Mouse (Mus musculus): ENCODE data around the gene Atrnl1.

Gene Atrnl1

DNA sequence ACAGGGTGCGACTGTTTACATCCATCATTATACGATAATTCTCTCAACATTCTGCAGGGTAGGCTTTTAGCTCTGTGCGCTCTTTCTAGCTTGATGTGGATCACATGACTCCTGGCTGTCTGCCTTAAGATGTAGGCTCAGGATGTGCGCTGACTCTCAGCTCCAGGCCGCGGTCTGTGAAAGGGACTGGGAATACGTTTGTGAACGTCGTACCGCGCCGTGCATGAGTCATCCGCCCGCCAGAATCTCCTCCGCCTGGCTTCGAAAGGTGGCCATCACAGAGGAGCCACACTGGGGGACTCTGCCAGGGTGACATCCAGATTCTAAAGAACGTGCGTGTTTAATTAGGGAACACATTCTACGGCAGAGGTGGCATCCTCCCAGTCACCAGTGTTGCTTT lies 471.9 kb downstream of the Atrnl1 start:
- DNase-seq = no peak

DNA sequence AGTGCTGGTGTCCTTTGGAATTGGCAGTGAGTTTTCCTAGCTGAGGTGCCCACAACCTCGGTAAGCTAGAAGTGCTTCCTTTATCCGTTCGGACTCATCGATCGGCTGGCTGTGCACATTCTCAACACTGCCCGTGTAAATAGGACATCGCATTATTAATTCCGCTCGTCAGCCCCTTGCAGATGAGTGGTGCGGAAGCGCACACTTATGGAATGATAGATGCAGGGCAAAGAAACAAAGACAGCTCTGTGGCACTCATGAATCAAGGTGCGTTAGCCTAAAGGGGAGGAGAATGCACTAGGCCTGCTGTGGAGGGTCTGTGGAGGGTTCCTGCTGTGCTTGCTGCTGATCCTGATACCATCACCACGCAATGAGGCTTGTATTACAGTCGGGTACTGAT lies 474.0 kb downstream of the Atrnl1 start:
- no peak for DNase-seq

DNA sequence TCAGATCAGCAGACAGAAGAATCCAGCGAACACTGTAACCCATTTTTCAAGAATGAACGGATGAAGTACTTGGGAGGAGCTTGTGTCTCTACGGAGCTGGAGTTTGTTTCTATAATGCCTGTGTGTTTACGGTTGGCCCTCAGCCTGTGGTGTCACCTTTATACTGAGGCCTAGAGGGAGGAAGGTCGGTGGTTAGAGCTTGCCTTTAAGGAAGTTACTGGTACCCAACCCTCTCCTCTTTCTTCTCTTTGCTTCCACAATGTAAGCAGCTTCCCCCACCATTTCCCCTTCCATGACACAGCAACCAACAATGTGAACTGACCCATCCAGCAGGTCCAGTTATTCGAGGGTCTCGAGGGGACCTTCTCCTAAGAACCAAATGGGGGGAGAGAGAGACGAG lies 475.9 kb downstream of the Atrnl1 start:
- DNase-seq = no peak

DNA sequence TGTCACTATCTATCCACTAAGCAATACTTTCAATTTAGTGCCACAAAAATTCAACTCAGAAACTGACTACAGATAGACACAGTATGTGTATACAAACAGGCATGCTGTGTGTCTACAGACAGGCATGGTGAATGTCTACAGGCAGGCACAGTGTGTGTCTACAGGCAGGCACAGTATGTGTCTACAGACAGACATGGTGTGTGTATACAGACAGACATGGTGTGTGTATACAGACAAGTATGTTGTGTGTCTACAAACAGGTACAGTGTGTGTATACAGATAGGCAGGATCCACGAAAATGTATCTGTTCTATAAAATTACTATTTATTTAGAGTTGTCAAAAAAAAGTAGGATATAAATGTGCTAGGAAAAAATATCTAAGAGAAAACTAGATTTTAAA lies 477.1 kb downstream of the Atrnl1 start:
- DNase-seq = no peak

DNA sequence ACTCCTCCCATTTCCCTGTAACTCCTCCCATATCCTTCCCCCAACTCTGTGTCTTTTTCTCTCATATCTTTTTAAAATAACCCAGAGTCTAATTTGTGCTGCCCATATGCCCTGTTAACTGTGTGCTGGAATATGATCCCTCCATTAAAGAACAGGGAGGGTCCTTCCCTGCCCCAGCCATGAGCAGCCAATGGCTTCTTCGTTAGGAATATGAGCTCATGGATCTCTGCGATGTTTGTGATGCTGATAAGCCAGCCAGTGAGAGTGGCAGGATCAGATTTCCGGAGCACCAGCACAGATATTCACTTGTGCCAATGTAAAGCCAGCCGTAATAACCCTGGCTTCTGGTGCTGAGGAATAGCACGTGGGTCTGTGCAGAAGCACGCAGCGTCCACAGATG lies 477.6 kb downstream of the Atrnl1 start:
- no peak for DNase-seq

DNA sequence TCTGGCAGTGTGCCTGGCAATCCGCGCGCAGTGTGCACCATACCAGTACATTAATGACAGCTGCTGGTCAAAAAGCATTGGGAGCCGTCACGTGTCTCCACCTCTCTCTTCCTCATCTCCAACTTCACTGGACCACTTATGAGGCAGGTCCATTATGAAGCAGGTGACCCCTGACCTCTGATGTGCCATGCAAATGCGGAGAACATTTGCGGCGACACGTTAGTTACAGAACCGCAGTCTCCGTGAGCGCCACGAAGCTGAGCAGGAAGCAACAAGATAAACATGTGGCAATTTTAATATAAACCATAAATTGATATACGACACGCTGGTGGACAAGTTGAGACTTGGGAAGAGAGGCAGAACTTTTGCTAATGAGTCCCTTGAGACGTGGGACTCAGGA lies 481.1 kb downstream of the Atrnl1 start:
- DNase-seq = no peak

DNA sequence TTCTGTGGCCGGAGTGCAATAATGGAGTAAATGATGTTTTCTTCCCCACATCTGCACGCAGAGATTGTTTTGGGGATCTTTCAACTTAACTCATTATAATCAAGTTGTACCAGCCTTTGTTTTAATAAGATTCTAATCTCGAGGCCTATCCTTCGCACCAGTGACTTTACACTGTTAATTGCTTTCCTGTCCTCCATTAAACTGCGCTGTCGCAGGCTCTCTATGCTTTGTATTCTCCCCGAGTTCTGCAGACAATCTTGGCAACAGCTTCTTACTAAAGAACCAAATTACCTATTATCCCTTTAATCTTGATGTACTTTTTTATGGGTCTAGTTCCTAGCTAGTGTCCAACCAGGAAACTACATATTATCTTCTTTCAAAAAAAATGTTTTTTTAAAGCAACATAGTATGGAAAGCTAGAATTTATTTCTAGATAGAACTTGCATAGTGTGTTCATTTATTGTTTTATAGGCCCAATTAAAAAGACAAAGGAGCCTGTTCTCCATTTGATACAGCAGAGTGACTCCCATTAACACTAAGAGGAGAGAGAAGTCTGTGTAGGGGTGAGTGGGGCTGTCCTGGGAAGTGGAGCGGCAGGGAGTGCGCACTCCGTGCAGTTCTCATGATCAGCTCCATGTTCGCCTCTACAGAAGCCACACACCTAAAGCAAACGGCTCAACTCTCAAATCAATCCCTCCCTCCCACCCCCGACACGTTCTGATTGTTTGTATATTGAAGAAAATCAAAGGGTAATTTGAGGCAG lies 484.1 kb downstream of the Atrnl1 start:
- no peak for DNase-seq

DNA sequence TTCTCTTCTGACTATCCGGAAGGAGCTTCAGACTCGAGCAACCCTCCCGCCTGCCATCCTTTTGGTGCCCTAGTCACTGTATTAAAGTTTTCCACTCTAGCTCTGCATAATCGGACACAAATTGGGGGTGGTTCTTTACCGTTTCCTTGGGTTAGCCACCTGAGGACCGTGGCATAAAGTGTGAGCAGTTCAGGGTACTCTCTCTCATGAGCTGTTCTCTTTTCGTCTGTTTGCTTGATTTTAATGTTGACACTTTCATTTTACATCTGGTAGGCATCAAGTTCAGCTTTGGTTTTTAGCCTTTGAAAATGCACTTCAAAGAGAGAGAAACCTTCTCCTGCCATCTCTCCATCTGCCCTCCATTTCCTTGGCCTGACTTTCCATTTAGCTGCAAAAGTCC lies 484.9 kb downstream of the Atrnl1 start:
- no peak for DNase-seq

DNA sequence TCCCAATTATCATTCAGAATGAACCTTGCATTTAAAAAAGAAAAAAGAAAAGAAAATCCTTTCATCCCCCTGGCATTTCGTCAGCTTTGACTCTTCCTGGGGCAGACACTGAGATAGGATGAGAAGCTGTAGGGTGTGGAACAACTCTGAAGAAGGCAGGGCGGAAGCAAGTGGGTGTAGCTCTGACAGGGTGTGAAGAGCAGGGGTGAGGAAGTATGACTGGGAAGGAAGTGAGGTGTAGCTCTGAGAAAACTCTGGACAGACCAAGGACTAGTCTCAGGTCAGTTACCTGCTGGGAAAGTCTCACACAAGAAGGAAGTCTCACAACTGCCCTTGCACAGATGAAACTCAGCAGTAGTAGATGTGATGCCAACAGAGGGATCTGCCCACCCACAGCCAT lies 486.4 kb downstream of the Atrnl1 start:
- DNase-seq = no peak

DNA sequence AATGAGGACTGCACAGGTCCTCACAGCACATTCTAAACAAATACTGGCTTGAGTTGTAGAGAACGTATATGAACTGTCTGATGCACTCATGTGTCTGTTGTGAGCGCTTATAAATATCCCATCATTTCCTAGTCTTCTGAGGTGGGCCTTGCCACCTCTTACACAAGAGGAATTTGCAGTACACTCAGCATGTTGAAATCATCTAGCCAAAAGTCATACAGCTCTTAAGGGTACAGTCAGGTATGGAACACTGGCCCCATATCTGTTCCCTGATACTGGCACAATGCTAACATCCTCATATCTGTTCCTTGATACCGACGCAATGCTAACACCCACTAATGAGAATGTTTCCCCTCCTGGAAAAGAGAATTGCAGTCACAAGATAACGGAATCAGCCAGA lies 488.7 kb downstream of the Atrnl1 start:
- DNase-seq = no peak

DNA sequence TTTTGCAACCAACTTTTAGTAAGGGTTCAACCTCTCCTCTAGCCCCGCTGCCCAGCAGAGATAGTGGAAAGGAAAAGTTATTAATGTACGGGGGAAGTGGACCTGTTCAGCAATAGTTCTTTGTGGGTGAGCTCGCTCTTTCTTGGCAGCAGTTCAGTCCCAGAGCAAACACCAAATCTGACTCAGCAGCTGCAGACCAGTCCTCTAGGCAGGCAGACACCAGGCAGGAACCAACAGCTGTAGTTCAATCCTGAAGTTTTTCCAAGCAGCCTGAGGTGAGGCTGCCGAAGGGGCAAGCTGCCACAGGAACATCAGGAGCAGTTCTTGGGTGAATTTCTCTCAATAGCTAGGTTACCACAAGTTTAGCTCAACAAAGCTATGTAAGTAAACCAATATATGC lies 489.5 kb downstream of the Atrnl1 start:
- no peak for DNase-seq

DNA sequence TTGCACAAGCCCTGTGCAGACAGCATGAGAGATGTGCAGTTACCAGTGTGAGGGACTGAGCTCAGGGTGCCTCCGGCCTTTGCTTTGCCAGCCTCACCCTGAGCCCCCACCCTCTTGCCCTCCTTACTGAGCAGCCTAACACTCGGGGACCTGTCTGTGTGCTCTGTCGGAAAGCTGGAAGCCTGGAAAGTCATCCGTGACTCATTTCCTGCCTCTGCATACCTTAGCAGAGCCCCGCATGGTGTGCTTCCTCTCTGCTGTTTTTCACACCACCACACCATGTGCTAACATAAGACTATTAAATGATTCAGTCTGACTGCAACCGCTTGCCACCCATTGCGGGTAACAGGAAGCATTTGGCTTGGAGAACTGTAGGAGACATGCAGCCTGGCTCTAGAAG lies 493.7 kb downstream of the Atrnl1 start:
- DNase-seq = no peak

DNA sequence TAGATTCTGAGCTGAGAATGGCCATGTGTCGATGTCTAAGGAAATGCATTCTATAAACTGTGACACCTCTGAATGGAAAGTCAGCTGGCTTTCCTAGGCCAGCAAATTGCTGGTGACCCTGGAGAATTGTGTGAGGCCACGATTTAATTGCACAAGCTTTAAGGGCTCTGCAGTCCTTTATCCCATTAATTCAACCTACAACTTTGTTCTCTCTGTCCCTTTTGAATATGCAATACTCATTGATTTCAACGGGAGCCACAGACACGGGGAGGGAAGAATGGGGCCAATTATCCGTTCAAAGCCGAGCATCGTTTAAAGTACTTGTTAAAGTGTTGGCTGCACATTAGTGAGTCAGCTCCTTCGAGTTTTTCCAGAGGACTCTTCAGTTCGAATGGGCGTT lies 496.8 kb downstream of the Atrnl1 start:
- no peak for DNase-seq

DNA sequence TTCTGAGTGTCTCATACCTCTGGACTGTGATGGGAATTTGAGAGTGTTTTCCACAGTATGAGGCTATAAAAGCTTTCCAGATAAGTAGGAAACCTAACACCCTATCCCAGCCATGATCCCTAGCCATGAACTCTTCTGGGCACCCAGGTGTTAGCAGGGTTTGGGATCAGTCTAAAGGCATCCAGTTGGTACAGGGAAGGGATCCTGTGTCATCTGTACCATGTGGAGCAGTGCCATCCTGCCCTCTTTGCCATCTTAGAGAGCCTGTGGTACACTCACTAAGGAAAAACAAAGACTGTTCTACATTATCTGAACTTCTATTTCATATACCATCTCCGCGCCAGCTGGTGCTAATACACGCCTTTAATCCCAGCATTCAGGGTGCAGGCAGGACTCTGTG lies 499.7 kb downstream of the Atrnl1 start:
- no peak for DNase-seq

DNA sequence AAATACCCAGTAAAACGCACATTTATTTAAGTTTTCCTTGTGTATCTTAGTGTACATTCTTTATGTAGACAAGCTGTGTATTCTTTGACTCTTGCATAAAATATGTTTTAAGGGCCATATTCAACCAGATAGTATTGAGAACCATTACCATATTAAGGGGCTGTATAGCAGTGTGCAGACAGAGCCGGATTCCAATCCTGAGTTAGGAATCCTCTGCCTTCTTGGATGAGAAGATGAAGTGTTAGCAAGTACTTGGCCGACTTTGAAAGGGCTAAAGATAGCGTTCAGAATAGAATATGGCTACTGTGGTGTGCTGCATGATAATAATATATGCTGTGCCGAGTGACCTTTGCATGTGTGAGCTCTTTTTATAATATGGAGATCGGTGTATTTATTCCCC lies 500.5 kb downstream of the Atrnl1 start:
- no peak for DNase-seq

DNA sequence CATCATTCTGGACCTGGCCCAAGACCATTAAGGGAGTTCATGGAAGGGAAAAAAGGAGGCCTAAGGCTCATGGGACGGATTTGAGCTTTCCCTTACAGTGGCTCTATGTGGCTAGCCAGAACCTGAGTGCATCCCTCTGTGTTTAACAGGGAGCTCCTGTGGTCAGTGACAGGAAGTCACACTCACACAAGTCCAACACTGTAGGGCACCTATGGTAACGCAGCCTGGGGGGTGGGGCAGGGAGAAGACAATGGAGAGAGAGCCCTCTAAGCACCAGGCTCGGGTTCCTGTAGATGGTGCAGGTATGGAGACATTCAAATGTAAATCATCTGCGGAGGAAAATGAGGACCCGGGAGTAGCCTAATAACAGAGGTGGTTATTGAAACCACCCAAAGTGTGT lies 501.3 kb downstream of the Atrnl1 start:
- DNase-seq = no peak

DNA sequence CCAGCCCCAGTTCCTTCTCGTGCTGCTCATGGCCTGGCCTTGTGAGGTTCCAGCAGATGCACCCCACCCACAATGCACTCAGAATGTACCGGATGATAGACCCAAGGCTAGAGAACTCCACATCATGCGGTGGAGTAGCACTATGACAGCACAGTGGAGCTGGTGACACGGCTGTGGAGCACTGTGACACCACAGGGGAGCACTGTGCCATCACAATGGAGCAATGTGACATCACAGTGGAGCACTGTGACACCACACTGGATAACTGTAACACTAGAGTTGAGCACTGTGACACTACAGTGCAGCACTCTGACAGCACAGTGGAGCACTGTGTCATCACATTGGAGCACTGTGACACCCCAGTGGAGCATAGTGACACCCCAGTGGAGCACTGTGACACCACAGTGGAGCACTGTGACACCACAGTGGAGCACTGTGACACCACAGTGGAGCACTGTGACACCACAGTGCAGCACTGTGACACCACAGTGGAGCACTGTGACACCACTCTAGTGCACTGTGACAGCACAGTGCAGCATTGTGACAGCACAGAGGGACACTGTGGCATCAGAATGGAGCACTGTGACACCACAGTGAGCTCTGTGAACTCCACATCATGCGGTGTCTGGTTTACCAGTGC lies 502.4 kb downstream of the Atrnl1 start:
- DNase-seq = no peak

DNA sequence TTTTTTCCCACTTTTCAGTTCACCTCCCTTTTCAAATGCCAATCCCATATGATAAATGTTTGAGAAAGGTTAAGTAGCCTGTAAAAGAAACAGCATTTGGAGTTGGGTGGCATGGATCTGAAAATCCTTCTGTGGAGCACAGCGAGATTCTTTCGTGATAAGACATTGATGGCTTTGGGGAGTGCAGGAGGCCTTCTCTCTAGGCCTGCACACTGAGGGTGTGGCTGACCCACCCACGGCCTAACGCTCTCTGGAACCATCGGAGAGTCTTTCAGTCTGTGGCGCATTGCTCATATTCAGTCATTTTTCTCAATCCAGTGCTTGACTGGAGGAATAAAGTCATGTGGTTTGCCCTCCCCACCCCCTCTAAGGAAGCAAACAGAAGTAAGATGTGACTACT lies 506.8 kb downstream of the Atrnl1 start:
- no peak for DNase-seq

DNA sequence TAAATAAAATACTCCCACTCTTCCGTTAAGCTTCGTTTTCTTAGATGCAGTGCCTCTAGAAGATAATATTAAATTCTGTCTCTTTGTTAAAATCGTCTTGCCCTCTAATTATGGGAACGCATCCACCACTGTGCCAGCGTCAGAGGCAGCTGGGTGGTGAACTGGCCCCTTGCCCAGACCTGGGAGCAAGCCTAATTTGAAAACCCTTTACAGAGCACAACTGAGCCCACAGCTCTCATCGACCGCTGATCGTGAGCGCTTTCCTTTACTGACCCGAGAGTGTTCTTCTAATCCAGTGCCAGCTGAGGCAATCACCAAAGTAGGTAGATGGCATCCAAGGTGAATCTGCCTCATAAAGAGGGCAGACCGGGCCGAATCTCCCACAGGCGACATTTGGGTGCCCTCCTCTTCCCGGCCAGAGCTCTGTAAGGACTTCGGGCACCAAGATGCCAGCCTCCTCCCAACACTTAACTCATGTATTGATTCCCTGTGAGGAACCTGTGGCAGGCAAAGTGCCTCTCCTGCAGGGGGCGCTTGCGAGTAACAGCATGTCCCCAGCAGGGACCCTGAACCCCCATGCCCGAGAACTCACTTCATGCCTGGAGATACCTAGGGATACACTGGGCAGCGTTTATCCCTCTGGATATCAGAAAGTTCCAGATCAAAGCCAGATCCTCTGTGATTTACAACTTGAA lies 507.5 kb downstream of the Atrnl1 start:
- DNase-seq = no peak

DNA sequence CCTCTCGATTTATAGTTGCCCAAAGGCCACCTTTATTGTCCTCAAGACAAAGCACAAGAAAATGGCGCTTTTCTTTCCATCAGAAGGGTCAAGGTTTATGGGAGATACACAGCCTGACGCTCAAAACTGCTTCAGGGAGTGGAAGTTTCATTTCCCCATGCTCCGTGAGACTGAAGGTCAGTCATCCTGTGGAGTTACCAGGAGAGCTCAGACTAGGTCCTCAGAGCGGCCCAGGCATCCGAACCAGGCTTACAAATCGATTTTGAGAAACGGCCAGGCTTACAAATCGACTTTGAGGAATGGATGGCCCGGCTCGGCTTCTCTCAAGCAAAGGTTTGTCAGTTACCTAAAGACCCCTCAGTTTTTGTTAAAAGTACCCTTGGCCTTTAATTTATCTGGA lies 508.0 kb downstream of the Atrnl1 start:
- no peak for DNase-seq

DNA sequence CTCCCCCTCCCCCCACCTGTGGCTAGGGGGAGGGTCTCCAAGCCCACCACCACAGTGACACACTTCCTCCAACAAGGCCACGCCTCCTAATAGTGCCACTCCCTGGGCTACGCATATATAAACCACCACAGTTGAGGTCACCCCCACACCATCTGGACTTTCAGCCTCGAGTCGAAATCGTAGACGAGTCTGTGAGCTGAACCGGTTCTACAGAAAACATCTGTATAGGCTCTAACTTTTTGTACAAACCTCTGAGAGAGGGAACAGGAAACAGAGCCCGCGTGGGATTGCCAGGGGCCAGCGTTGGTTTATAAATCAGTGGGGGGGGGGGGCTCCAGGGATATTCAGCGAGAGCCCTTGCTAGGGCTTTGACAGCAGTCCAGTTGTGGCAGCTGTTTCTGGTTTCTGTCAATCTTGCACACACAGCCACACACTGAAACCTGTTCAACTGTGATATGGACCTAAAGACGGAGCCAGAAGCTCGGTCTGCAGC lies 508.9 kb downstream of the Atrnl1 start:
- no peak for DNase-seq

DNA sequence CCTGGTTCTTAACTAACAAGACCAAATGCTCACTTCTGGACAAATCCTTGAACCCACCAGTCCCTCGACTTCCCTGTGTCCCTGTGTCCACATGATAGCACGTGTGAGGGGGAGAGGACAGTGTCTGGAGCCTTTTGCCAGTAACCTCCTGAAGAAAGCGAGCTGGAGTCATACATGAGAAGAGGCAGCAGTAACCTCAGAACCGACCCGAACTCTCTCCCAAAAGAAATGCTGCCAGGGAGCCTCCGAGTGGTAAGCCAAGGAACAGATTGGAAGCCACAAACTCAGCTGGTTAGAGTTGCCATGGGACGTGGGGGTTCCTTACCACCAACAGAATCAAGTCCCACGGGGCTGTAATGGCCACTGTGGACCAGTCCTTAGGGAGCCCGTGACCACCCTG lies 509.8 kb downstream of the Atrnl1 start:
- no peak for DNase-seq

DNA sequence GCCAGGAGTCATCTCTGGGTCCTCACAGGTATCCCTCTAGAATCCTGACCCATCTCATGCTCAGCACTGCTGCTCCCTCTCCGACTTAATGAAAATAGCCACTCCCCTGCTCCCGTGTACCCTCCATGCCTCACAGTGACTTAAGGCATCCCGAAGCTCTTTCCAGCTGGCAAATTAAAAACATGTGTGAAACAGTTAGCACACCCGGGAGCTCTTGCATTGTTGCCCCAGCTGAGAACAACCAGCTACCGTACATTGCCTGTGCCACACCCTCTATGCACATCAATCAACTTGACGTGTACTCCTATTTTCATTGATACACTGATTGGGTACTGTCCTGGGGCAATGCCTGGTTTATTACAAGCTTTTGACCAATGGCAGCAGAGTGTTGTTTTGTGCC lies 510.8 kb downstream of the Atrnl1 start:
- DNase-seq = no peak

DNA sequence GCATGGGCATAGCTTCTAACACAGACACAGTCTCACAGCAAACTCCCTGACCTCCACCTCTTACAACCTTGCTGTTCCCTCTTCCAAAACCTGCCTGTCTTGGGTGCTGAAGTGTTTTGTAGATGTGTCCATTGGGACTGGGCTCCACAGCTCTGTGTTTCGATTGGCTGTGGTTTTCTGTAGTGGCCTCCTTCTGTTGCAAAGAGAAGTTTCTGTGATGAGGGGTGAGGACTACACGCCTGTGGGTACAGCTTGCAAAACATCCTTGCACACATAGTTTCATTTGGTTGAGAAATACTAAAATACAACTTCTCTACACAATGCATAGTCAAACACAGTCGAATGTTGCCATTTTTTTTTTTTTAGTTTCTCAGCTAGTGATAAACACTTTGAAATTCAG lies 512.8 kb downstream of the Atrnl1 start:
- DNase-seq = no peak
